Mouse (Mus musculus) forebrain, embryonic 14.5 days (tissue): ENCODE results near the gene Map3k5. TPM values are rescaled to one million over a fixed set of nuclear protein-coding genes. Genes with fewer than 3 reads are reported as not detected.

Experiments
- polyA plus RNA-seq: library from polyadenylated mRNA; unstranded; fragments of >200 nt; fragmentation: Nextera tagmentation; extraction: Ambion mirVana; gene quantifications from 2 replicates; pipeline ENCODE4 v1.2.1, GENCODE M21; 2014

Map3k5 gene
- polyA plus RNA-seq, 1 experiment from 2014 or later, result 0.72 TPM

Other genes with a start within 250 kb of the Map3k5 start
- gene Il20ra, start 221.9 kb upstream of the Map3k5 start, polyA plus RNA-seq, result not detected in 2 replicates
- 0.63 and 0.65 TPM in 2 replicates for gene Slc35d3, start 83.0 kb upstream of the Map3k5 start, polyA plus RNA-seq
- 29.8 and 31.8 TPM in 2 replicates for gene Pex7, start 26.8 kb upstream of the Map3k5 start, polyA plus RNA-seq
- gene Map7, start 214.0 kb downstream of the Map3k5 start, polyA plus RNA-seq, result 2.7 and 3.3 TPM in 2 replicates